Mouse (Mus musculus): ENCODE data around the gene Hivep3. TPM values are rescaled to one million over a fixed set of nuclear protein-coding genes. Genes with fewer than 3 reads are reported as not detected.

Hivep3 gene
- total RNA-seq, 2 experiments from 2014 or later, result 6.9 to 9.9 TPM

- no peak for DNase-seq (ENCODE audit: low spot score in 2 of 2)
Observed at GRCm38 (mm10) chr4:120184374-120184991, 450.9 kb downstream of the Hivep3 start.

GRCm38 (mm10) chr4:120186441-120186840 lies 452.9 kb downstream of the Hivep3 start:
- DNase-seq (ENCODE audit: low spot score in 2 of 2), result no peak

DNA sequence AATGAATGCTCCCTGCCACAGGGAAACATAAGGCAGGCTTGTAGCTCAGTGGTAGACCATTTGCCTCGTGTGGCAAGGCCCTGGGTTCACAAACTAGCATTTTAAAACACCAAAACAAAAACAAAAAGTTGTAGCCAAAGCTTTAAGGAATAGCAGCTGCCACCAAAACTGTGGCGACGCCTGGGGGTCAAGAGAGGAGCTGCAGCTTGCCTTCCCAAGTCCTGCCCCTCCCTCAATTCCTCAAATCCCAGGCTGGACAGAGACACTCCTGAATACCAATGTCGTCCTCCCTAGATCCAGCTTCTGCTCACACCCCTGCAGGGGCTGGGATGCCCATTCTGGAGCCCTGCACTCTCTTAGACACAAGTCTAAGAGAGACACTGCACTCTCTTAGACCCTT lies 453.4 kb downstream of the Hivep3 start:
- no peak for DNase-seq (ENCODE audit: low spot score in 2 of 2)

Other genes starting within 250 kb of the Hivep3 start
- gene Rimkla, start 241.2 kb upstream of the Hivep3 start, total RNA-seq (2021), result under 1 TPM; 0.10 to 0.13 TPM
- 10 to 100 TPM; 39.0 to 41.6 TPM for gene Foxj3, start 196.8 kb upstream of the Hivep3 start, total RNA-seq (2021)
- 1 to 10 TPM; 6.8 to 9.7 TPM for gene Frg2f1, start 194.3 kb upstream of the Hivep3 start, total RNA-seq (2021)
- gene Guca2a, start 96.1 kb upstream of the Hivep3 start, total RNA-seq (2021), result not detected
- under 1 TPM in 1 of 2 experiments, not detected in 1; 0.56 TPM for gene Guca2b, start 74.8 kb upstream of the Hivep3 start, total RNA-seq (2021)

Data from adrenal gland, adult 18-20 months (tissue).